Mouse (Mus musculus) CD8-positive naive resting alpha-beta T cell, adult 2 months (primary cell): ENCODE data around the gene Wnt9b.

Experiments
- DNase-seq, 2 experiments: peaks; one replicate each; pipeline ENCODE4 v3.0.0; 2022; ENCODE audit warnings: low read depth in 2 of 2, low spot score in 2 of 2

Gene Wnt9b

DNA sequence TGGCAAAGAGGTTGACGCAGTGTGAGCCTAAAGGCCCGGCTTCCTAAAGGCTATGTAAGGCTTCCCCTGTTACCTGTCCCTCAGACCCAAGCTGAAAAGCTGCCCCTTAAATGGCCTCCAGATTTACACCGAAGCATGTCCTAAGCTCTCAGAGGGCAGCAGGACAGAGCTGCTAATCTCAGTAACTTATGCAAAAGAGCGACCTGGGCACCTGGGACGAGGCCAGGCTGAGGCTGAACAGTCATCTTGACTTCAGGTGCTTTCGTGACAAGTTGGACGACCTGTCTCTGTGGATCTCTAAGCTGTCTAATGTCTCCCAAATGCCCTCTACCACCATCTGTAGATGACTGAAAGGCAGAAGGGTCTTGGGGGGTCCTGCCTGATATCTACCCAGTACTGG, 17.3 kb downstream of the Wnt9b start:
- DNase-seq: no peak

DNA sequence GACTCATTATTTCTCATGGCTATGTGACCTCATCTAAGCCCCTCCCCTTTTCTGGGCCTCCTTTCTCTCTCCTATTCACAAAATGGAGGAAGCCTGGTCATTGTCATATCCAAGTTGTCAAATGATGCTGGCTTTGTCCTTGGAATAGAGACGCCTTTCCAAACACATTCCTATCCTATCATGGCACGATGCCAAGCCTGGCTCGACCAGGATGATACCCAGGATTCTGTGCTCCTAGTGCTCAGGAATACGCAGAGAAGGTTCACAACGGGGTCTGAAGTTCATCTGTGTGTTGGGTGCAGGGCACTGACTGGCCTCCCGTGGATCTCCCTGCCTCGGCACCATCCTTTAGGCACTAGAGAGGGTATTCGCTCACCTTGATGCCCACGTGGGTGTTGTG, 18.0 kb downstream of the Wnt9b start:
- DNase-seq: no peak

DNA sequence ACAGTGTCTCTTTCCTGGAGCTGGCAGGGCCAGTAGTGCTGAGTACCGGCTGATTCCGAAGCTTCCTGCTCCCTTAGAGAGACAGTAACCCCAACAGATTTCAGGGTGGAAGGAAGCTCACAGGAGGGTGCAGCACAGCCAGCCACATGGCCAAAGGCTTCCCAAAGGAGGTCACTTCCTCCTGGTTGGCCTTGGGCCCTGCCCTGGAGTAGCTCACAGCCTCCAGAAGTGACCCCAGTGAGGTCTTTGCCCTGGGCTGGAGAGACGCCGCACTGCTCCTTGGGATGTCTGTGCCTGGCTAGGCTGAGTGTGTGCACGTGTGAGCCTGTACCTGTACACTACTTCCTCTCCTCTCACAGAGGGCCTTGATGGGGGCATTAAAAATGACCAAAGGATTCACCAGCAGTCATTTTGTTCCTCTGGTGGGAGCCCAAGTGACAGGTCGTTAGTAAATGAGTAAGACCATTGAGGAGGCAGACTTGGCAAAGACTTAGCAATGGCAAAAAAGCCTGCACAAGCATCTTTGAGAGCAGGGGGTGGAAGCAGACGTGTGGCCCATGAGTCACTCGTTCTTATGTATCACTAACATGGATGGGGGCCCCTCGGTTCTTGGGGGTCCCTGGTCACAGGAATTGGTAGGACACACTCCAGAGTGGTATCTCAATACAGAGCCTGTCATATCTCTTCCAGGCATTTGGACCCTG, 20.2 kb downstream of the Wnt9b start:
- no peak for DNase-seq

DNA sequence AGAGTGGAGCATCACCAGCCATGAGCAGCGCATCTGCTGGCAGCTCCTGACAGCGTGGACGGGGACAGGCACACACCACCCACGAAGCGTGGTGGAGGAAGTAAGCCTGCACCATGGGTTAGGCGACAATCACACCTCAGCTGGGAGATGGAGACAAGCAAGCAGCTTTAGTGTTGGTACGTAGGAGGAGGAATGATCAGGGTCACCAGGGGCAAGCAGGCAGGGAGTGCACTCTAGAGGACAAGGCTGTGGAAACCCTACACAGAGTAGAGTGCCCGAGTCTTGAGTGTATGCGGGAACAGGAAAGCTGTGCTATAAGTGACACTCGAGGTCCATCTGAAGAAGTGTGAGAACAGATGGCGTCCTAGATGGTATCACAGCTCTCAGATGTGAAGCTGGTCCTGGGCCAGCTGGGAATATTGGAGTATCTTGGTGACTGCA, 25.3 kb downstream of the Wnt9b start:
- no peak for DNase-seq

DNA sequence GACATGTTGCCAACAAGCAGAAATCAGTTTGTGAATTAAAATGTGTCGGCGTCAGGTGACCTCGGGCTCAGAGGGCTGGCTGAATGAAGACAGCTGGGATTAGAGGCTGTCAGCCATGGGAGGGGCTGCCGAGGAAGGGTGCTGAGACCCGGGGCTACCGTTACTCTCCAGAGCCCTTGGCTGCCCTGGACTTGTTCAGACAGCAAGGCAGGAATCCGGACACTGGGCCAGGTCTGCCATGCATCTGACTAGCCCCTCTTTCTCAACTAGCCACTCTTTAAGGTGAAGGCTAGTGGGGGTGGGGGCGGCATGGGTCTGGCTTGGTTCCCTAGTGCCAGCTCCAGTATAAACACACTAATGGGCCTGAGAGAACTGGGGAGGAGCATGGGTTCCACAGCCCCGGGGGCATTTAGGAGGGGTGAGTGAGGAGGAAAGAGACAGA, 27.6 kb downstream of the Wnt9b start:
- DNase-seq: no peak

DNA sequence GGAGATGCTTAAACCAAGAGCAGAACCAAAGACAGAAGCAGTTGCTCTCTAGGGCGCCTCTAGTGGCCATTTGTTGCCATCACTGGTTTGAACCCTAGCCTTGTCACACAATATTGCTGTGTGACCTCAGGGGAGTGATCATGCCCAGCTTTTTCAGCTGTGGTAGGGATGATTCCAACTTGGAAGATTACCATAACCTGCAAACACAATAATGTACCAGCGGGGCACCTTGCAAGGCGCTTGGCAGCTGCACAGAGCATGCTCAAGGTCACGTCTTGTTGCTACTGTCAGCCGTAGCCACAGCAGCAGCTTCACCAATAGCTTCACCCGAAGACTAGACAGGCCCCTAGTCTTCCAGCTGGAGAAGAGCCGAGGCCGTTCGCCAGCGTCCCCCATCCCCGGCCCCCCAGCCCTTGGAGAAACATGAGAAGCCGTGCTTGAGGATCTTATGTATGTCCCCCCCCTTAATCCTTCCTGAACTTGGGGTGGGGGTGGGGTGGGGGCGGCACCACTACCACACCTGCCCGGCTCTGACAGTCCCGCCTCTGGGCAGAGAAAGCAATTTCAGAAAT, 28.1 kb downstream of the Wnt9b start:
- peak in 1 of 2 experiments; percentile 17 for DNase-seq

DNA sequence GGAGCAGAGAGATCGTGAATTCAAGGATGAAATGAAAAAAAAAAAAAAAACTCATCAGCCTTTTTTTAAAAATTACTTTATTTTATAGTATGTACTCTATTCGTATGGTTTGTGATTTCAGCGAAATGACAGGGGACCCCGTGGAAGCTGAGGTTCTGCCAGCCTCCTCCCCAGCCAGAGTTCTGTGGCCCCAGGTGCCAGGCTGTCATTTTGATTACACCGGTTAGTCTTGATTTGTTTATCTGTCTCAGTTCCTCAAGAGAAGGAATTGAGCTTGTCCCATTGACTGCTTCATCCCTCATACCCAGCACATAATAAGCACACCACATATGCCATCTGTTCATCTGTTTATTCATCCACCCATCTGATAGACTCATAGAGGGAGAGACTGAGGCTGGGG, 30.2 kb downstream of the Wnt9b start:
- DNase-seq: no peak

DNA sequence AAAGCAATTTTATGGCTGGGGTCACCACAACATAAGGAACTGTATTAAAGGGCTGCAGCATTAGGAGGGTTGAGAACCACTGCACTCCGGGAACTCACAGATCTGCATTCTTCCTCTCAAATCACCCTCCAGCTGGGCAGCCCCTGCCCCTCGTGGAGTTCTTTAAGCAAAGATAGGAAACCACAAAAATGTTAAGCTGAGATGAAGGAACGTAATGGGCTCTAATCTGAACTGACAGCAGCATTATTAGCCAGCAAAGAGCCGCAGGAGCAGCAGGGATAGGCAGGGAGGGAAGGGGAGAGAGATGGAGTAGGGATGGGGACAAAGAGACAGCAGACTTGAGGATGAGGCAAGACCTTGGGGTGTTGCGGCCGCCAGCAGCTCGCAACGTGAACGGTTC, 32.6 kb downstream of the Wnt9b start:
- no peak for DNase-seq

DNA sequence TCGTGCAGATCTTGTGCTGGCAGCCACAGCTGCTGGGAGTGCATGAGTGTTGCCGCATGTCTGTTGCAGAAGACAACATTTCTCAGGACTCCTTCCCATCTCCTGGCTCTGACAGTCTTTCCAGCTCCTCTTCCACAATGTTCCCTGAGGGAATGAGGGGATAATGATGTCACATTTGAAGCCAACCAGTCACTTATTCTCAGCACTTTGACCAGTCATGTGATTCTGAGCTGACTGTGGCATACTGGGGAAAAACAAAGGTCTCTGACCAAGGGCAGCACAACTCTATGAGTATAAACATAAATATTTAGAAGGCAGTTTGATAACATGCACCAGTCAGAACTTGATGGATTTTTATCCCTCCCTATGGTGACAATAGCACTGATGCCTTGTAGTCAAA, 35.5 kb downstream of the Wnt9b start:
- no peak for DNase-seq

DNA sequence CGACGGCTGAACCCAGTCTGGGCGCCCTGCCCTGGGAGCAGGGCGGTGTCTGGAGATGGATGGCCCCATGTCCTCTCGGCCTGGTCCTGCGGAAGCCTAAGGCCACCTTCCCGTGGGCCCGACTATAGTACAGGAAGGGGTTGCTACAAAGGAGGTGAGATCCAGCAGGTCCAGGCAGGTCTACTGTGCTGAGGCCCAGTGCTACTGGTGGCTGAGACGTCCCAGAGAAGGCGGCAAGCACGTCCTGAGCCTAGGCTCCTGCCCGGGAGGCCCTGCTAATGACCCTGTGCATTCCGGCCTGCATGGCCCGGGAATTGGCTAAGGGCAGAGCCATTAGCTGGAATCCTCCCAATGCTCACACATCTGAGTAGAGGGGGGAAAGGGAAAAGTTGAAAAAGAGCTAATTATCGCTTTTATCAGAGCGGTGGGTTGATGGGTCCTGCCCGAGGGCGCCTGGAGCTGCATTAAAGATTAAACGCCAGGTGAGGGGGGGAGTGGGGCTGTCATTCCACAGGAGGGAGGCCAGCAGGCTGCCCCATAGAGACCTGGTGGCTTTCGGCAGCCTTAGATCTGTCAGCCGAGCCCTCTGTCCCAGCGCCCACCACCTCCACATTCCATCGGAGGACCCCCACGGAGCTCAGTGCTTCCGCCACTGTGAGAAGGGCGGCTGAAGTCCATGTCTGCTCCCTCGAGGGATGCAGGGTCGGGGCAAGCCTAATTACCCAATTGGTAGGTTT, 37.6 kb downstream of the Wnt9b start:
- no peak for DNase-seq

DNA sequence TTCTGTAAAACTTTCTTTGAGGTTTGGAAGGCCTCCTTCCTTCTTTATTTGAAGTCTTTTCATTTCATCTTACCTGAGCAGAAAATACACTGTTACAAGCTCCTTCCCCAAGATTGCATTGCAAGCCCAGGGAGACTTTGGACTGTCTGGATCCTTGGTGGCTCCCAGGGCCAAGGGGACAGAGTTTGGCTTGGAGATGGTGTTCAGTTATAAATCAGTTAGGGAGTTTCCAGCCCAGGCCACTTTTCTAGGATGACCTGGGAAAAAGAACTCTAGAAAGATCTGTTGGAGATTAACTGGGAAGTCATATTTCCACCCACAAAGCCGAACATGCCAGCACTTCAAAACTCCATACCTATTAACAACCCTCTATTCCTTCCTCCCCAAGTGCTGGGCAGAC, 39.6 kb downstream of the Wnt9b start:
- no peak for DNase-seq

DNA sequence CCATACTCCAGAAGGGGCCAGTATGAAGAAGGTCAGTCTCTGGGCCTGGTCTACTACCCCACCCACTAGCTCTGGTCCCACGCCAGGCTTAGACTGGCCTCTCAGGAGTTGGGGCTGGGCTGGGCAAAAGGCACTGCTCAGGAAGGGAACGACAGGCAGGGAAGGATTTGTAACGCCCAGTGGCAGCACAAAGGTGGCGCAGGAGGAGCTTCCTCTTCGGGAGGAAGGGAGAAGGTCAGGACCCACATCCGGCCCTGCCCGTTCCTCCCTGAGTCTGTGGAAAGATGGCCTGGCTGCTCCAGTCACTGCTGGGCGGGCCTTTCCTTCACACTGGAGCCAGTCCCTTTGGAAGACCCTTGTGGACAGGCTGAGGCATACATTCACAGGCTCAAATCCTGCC, 42.6 kb downstream of the Wnt9b start:
- DNase-seq: no peak

DNA sequence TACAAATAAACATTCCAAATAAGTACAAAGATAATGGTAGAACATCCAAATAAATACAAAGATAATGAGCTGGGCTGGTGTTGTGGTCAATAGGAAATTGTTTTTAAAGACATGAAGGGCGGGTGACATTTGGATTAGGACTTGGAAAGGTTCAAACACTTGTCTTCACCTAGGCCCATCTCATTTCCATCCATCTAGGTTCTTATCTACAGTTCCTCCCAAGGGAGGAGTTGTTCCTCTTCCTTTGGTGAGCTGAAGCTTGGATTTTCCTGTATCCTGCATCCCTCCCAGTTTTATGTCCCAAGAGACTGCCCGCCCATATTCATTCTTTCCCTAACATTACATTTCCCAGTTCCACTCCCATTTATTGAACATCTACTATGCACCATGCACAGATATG, 51.4 kb downstream of the Wnt9b start:
- DNase-seq: no peak

DNA sequence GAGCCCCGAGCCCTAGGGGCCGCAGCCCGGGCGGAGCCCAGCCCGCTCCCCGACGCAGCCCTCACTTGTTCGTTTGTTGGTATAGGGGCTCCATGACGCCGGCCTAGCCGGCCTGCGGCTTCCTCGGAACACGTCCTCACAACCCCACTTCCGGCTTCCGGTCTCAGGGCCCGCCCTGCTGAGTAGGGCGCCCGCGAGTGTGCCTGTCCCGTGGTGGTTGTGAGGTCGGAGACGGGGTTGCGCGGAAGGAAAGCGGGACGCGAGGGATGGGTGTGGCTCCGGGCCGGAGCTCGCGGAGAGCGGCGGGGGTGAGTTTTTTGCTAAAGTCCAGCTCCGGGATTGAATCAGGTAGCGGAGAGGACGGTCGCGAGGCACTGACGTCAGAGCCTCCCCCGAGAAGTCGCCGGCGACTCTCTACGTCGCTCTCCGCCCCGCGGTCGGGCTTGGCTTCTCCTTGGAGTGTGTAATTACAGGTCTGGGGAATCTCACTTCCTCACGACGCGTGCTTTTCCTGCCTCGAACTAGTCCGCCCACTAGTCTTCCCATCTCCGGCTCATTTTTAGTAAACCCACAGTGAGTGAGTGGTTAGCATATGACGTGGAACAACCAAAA, 52.0 kb downstream of the Wnt9b start, which contains the start of gene Gosr2:
Gosr2 (minus strand) TSS at position 334 of the 612 bp plus-strand sequence.
- peak; percentile 91 to 92 for DNase-seq

DNA sequence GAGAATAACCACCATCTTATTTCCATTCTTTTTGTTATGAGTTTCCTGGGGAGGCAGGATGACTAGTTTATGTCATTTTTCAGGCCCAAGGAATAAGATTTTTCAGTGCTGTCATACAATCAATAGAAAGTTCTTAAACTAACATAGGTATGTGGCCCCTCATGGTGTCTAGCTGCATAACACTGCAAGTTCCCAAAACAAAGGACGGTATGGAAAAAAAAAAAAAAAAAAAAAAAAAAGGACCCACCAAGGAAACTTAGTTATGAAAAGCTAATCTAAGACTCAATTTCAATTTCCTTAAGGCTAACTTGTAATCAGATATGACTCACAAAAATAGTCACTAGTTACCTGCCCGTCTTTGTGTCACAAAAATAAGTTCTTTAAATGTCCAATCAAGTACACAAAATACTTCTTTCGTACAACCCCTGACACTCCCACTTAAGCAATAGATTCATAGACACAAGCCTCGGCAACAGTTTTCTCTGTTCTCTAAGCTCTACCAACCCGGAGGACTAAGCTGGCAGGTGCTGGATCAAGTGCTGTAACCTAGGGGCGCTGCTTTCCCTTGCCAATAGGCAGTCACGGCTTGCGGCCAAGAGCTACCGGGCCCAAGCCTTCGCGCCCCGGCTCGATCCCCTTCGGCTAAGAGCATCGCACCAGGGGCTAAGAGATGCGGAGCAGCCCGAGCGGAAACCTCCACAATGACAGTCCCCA, 52.6 kb downstream of the Wnt9b start:
- no peak for DNase-seq

DNA sequence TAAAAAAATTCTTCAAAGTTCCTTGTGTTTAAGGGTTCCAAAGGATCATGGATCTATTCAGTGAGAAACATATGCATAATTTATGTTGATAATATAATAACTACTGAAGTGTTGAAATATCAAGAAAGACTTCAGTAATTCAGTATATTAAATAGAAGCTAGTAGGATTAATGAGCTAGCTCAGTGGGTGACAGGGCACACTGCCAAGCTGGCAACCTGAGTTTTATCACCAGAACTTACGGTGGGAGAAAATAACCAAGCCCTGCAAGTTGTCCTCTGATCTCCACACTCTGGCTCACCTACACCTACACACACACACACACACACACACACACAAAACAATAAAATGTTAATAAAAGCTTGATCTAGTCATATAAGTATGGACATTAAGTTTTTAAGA, 56.4 kb downstream of the Wnt9b start:
- no peak for DNase-seq

DNA sequence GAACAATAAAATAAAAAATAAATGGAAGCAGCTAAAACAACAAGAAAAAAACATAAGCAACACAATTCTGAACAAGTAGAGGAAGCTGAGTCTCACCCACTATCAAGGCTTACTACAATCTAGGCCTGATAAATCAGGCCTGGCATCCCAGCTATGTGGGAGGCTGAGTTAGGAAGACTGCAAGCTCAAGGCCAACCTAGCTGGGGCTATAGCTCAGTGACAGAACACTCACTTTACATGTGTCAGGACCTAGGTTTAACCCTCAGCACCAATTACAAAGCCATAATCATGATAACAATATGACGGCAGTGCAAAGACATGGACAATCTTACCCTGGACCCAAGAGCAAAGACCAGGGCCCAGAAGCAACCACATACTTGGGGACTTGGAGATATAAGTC, 58.6 kb downstream of the Wnt9b start:
- no peak for DNase-seq

DNA sequence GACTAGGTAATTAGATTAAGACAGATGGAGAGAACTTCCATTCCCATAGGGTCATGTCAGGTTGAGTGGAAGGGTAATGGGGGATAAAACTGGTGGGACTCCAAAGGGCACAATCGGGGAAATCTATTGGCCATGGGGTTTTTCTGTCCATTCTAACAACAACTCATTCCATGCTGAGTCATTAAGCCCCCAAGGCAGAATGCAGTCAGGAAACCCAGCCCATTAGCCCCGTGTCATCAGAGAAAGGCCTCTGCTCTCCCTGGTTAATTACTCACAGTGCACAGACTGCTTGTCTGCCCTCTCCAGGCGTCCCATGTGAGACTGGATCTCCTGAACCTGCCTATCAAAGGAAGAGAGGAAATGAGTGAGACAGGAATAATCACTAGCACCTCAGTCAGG, 60.6 kb downstream of the Wnt9b start:
- no peak for DNase-seq

DNA sequence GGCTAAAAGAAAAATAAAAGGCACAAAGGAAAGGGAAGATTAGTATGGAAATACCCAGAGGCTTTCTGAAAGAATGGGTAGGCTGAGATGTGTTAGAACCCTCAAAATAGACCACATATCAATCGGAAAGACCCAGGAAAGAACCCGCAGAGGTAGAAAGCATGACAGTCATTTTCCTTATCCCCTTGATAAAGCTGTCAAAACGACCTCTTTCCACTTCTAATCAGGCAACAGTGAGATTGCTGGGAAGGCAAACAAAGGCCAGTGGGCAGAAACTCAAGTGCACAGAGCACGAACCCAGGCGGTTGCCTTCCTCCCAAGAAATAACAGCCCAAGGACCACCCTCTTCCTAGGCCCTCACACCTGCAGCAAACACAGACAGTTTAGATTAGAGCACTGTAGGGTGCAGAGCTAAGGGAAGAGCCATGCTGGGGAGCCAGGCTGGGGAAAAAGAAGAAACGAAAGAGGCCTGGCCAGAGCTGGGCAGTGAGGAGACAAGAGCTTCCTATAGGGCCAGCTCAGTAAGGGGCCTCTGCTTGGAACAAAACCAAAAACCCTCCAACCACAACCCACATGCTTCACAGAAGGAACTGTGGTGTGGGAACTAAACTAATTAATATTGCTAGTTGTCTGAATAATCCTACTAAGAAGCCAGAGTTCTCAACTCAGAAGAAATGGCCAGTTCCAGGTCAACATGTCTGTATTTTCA, 61.2 kb downstream of the Wnt9b start:
- no peak for DNase-seq

DNA sequence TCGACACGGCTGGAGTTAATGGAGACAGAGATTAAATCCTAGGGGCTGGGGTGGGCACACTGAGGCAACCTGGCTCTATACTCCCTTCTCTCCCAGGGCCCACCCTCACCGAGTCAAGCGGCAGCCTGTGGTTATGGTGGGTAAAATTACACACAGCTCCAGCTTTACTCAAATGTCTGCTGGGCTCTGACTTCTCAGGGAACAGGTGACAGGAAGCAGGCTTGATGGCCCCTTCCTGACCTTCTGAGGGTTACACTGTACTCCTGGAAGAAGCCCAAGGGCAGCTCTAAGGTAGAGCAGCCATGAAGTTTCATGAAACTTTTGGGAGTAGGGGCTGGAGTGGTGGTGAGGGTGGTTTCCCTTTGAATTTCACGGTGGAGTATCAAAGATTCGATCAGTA, 62.9 kb downstream of the Wnt9b start:
- DNase-seq: no peak

DNA sequence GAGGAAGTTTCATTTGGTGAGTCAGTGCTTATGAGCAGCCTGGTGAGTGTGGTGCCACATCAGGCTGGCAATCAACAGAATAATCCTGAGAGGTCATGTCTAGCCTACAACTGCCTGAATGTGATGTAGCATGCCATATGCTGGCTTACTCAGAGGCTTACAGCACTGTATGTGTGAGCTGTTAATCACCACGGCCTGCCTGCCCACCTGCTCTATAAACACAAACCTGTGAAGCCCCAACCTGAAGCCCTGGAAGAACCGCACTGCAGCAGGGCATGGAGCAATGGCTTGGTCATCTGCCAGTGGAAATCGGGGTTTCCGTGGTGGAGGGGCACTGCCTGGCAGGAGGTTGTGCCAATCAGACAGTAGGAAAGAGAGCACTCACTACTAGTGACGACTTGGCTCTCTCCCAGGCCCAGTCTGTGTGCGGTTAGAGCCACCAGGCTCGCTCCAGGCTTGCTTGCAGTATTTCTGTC, 64.3 kb downstream of the Wnt9b start:
- DNase-seq: no peak
